Mouse (Mus musculus) lung, adult 18-20 months (tissue): ENCODE measurements around the gene Sephs2.
A peak's percentile ranks its signal among the peaks of the same experiment; 100 is the strongest.
"Not testable (repeated sequence)": the region's sequence is repeated elsewhere in the genome, so short reads cannot be mapped to it uniquely, and the experiment has no call there.

Experiments used
- DNase-seq, 2 experiments: peaks; one replicate each; pipeline ENCODE4 v3.0.0; 2022; ENCODE audit warnings: mixed read lengths in 2 of 2

Gene Sephs2

GRCm38 (mm10) chr7:127270666-127271065 lies 3.2 kb downstream of the Sephs2 start:
- no peak for DNase-seq

GRCm38 (mm10) chr7:127270256-127270655 lies 3.6 kb downstream of the Sephs2 start:
- DNase-seq = no peak

GRCm38 (mm10) chr7:127263526-127263925 lies 10.3 kb downstream of the Sephs2 start:
- no peak for DNase-seq

GRCm38 (mm10) chr7:127262218-127262961 lies 11.5 kb downstream of the Sephs2 start:
- DNase-seq = no peak

GRCm38 (mm10) chr7:127260309-127261111 lies 13.3 kb downstream of the Sephs2 start, which contains the start of gene Dctpp1:
Gene Dctpp1, minus strand, starts transcription at chr7:127260709.
- peak; percentile 99 for DNase-seq

- DNase-seq = no peak
These were observed 14.5 kb downstream of the Sephs2 start for GRCm38 (mm10) chr7:127259186-127259905.

GRCm38 (mm10) chr7:127256518-127256917 lies 17.3 kb downstream of the Sephs2 start:
- DNase-seq = no peak

- no peak for DNase-seq
These were observed 17.9 kb downstream of the Sephs2 start for GRCm38 (mm10) chr7:127255965-127256364.

GRCm38 (mm10) chr7:127255008-127255407 lies 18.8 kb downstream of the Sephs2 start:
- no peak for DNase-seq

GRCm38 (mm10) chr7:127253821-127254769 lies 19.8 kb downstream of the Sephs2 start:
- DNase-seq = peak; percentile 94 to 95

- no peak for DNase-seq
These were observed 20.5 kb downstream of the Sephs2 start for GRCm38 (mm10) chr7:127253341-127253740.

- no peak for DNase-seq
These were observed 21.4 kb downstream of the Sephs2 start for GRCm38 (mm10) chr7:127252414-127252813.

- DNase-seq = not testable (repeated sequence)
These were observed 23.3 kb downstream of the Sephs2 start for GRCm38 (mm10) chr7:127250511-127250910.

GRCm38 (mm10) chr7:127244658-127245510 lies 29.0 kb downstream of the Sephs2 start:
- DNase-seq = peak; percentile 53 to 55

GRCm38 (mm10) chr7:127243870-127244657 lies 29.8 kb downstream of the Sephs2 start, which contains the start of gene Zfp771:
Gene Zfp771, plus strand, starts transcription at chr7:127244274.
- peak; percentile 94 to 97 for DNase-seq

- DNase-seq = no peak
These were observed 30.4 kb downstream of the Sephs2 start for GRCm38 (mm10) chr7:127243361-127243867.

GRCm38 (mm10) chr7:127234777-127235176 lies 39.1 kb downstream of the Sephs2 start:
- no peak for DNase-seq

- DNase-seq = no peak
These were observed 40.1 kb downstream of the Sephs2 start for GRCm38 (mm10) chr7:127233765-127234164.

- no peak for DNase-seq
These were observed 40.5 kb downstream of the Sephs2 start for GRCm38 (mm10) chr7:127233368-127233749.
